Mouse (Mus musculus) layer of hippocampus, postnatal 10 days (tissue): ENCODE measurements around the gene Swap70. TPM values are rescaled to one million over a fixed set of nuclear protein-coding genes. Genes with fewer than 3 reads are reported as not detected.
A peak's percentile ranks its signal among the peaks of the same experiment; 100 is the strongest.

Experiments used
- DNase-seq, 2 experiments: peaks; one replicate each; pipeline ENCODE4 v3.0.0; 2021; ENCODE audit warnings: low spot score in 2 of 2
- total RNA-seq, 2 experiments: library from RNA; stranded (reverse); gene quantifications; 2 replicates each; pipeline ENCODE4 v1.2.3; 2021

Gene Swap70
- total RNA-seq, 2 experiments from 2014 or later, result 13.7 to 15.1 TPM

DNA sequence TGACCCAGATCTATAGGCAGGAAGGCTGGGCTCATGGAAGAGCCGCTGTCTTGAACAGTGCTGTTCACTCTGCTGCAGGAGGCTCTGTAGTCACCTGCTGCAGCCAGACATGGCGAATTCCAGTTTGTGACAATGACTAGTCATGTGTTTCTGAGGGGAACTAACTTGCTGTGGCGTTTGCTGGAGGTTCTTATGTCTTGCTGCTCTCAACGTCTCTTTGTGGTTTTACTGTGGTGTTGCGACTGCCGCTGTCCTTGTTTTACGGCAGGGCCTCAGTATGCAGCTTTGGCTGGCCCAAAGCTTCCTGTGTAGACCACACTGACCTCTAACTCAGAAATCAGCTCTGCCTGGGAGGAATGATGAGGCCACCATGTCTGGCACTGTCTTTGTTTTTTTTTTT lies 48.9 kb downstream of the Swap70 start:
- DNase-seq, result no peak

GRCm38 (mm10) chr7:110271814-110272213 lies 50.3 kb downstream of the Swap70 start:
- DNase-seq, result no peak

DNA sequence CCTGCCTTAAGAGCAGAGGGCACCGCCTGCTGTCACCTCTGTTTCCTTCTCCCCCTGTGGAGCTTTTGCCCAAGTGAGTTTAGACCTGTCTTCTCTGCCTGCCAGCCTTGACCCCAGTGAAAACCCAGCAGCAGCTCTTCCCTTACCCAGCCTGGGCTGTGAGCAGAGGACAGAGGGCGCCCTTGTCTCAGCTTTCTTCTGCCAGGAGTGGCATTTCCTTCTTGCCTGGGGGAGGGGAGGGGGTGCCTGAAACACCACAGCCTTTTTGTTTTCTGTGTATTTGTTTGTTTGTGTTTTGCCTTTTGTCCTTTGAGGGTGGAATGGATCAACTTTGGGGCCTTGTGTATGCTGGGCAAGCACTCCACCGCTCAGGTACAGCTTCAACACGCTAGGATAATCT lies 50.9 kb downstream of the Swap70 start:
- no peak for DNase-seq

DNA sequence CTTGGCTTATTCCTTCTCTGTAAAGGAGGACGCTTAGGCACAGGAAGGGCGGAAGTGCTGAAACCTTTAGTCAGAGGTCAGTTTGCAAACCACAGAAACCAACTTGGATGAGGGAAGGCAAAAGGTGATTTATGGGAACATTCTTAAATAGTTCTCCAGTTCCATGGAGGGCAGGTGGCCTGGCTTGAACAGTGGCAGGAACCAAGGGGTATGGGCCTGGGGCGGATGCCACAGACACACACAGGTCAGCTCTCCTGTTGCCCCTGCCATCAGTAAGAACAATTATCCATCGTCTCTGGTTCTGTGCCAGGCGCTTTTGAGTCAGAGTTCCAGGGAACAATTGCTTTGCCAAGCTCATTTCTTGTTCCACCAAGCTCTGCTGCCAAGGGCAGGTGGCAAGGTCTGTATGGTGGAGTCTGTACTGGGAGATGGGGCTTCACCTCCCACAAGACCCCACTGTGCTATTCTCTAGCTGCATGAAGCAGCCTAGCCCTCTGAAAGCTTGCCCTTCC lies 56.3 kb downstream of the Swap70 start:
- no peak for DNase-seq

DNA sequence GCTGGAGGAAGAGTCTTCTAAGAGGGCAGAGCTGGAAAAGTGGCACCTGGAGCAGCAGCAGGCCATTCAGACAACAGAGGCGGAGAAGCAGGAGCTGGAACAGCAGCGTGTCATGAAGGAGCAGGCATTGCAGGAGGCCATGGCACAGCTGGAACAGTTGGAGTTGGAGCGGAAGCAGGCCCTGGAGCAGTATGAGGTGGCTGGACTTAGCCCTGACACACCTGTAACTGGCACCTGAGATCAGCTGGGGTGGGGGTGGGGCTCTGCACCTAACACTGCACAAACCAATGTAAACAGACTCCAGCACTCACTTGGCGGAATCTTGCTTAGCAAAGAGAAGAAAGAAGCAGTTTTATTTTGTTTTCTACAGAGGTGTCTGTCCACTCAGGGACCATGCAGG lies 57.7 kb downstream of the Swap70 start:
- no peak for DNase-seq

- DNase-seq, result no peak
Measured at GRCm38 (mm10) chr7:110281435-110282256, 60.1 kb downstream of the Swap70 start.

GRCm38 (mm10) chr7:110282797-110283196 lies 61.3 kb downstream of the Swap70 start:
- DNase-seq, result no peak

DNA sequence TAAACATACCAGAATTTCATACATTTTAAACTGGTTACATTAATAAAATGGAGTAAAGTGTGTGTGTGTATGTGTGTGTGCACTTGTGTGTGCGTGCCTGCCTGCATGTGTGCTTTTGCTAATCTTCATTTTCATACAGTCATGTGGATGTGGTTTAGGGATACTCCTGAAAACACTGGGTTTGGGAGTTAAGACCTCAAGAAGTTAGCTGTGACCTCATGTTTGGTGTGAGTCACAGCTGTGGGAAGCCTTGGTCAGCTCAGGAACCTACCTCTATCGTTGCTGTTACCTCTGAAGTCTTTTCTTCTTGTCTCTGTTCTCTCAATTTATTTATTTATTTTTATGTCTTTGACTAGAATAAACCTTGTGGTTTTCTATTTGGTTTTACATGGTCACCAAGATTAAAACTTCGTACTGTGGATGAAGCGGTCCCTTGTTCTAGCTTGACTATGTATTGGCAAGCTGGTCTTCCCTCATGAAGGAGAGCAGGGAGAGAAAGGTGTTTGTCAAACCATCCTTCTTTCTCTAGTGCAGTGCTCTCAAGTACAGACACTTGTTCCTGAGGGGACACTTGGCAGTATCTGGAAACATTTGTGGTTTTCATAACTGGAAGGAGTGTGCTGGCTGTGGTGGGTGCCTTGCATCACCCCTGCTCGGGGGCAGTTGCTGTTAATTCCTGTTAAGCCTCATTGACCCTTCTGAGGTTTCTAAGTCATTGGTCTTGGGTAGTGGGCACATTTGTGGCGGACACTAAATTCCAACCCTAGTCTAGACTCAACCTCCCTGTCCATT lies 62.2 kb downstream of the Swap70 start:
- DNase-seq, result no peak

DNA sequence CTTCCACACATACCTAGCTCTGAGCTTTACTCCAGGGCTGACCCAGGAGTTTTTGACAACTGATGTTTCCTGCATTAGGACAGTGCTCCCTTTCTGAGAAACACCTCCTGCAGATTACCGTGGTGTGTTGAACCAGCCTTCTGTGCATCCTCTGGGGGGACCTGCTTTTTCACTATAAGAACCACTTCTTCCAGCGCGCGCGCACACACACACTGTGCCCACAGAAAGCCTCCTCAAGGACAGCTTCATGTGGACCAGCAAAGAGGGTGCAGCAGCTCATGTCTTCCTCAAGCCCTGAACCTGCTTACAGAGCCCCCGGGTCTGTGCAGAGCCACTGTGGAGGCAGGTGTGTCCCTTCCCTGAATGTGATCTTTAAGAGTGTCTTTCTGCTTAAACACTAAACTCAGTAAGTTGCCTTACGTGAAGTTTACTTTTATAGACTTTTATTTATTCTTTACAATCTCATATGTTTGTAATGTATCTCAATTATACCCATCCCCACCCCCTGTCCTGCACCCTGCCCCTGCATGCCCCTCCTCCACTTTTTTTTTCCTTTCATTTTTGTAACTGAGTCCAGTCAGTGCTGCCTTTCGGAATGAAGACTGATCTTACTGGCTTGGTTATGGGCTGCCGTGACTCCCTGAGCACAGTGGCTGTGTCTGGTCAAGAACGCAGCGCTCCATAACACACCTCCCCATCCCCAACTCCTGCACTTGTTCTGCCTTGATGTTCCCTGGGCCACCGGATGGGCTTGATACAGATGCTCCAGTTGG lies 63.8 kb downstream of the Swap70 start:
- no peak for DNase-seq

GRCm38 (mm10) chr7:110285849-110286151 lies 64.3 kb downstream of the Swap70 start:
- DNase-seq, result no peak

DNA sequence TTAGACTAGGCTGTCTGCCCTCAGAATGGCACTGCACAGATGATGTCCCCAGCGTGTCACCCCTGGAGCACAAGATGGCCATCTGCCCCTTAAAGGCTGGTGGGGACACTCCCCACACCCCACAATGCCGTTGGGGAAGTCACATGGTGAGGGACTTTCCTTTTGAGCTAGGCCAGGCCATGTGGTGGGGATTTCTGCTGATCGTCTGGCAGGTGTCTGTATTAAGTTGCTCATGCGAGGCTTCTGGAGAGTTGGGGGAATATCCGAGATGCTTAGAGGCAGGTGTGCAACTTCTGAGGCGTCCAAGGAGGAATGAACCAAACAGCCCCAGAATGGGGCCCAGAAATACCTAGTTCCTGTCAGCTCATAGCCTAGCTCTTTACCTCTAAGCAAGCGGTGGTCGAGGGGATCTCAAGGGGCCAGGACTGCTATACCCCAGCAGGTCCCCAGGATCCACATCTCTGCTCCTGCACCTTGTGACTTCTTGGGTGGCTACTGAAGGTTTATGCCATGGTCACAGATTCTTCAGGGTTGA lies 64.8 kb downstream of the Swap70 start:
- DNase-seq, result no peak

GRCm38 (mm10) chr7:110286838-110287475 lies 65.4 kb downstream of the Swap70 start:
- peak; percentile 85 to 89 for DNase-seq

GRCm38 (mm10) chr7:110287476-110288071 lies 66.1 kb downstream of the Swap70 start:
- no peak for DNase-seq

DNA sequence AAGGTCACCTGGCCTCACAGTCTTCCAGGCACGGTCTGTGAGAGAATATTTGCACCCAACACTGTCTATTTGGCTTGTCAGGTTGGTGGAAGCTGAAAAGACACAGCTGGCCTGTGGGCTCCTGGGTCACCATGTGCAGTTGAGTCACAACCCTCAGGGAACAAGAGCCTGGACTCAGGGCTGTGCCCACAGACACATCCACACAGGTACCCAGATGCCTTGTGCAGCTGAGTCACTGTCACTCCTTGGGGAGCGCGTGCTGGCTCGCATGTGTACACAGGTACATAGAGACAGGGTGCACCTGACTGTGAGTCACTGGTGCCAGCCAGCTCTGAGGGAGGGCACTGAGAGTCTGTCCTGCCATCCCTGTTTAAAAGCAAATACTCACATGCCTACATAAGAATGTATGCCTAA lies 66.7 kb downstream of the Swap70 start:
- DNase-seq, result no peak

- DNase-seq, result peak in 1 of 2 experiments; percentile 48
Measured at GRCm38 (mm10) chr7:110288731-110289191, 67.2 kb downstream of the Swap70 start.

GRCm38 (mm10) chr7:110289647-110290046 lies 68.1 kb downstream of the Swap70 start:
- no peak for DNase-seq

DNA sequence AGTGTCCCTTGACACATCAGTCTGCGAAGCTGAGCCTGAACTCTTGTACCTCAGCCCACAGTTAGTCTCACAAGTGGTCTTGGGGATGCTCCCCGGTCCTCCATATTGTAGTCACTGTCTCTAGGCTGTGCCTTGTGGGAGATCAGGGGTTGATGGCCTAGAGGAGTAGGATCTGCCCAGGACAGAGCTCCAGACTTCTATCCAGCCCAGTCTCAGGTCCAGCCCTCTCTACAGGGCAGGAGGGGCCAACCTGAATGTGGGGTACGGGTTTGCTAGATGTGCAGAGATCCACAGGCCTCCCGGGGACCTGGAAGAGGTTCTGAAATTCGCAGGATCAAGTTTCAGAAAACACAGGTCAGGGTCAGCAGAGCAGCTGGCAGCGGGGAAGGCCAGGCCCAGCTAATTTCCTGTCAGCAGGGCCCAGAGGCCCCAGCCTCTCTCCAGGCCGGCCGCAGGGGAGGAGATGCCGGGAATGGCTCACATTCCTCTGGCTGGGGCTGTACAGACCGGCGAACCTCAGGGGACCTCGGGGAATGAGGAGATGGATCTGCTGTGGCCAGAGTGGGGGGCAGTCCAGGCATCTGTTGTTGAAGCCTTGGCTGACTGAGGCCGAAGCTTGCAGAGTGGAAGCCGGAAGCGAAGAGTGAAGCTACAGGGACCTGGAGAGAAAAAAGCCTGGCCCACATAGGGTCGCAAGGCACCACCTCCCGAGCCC lies 75.5 kb downstream of the Swap70 start:
- no peak for DNase-seq

GRCm38 (mm10) chr7:110297611-110298010 lies 76.1 kb downstream of the Swap70 start:
- no peak for DNase-seq

GRCm38 (mm10) chr7:110298090-110298489 lies 76.6 kb downstream of the Swap70 start:
- DNase-seq, result no peak
